Mouse (Mus musculus) kidney, adult 9 months (tissue): Measurements from ENCODE around the gene Gm20388.
"Not testable (repeated sequence)": the region's sequence is repeated elsewhere in the genome, so short reads cannot be mapped to it uniquely, and the experiment has no call there.

ENCODE experiments used
- DNase-seq: peaks from one replicate; pipeline ENCODE4 v3.0.0; 2022

Gm20388 gene

GRCm38 (mm10) chr8:123432381-123432780, 3521.7 kb downstream of the Gm20388 start:
- DNase-seq = no peak

DNA sequence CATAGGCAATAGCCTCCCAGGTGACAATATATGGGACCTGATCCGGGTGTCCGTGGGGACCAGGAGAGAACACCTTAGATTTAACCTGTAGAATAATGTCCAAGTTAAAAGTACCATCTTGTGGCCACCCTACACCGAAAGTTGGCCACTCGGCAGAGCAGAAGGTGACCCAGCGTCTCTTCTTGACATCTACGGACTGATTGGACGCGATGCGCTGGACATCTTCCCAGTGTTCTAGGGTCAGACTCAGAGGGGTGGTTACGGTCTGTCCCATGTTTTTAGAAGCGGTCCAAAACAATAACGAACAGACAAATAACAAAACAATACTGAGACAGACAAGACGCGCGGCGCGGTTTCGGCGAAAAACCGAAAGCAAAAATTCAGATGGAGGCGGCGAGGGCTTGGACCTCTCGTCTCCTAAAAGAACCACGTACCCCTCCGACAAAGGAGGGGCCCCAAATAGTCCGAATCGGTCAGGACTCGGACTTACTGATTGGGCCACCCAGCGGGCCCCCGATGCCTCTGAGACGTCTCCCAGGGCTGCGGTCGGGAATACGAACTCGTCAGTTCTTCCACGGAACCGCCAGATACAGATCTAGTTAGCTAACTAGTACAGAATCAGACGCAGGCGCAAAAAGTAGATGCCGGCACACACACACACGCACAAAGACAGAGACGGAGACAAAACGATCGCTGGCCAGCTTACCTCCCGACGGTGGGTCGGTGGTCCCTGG, 3522.8 kb downstream of the Gm20388 start:
- not testable (repeated sequence) for DNase-seq

GRCm38 (mm10) chr8:123441788-123442187, 3531.1 kb downstream of the Gm20388 start:
- no peak for DNase-seq

- no peak for DNase-seq
Observed at GRCm38 (mm10) chr8:123442351-123442750, 3531.7 kb downstream of the Gm20388 start.

DNA sequence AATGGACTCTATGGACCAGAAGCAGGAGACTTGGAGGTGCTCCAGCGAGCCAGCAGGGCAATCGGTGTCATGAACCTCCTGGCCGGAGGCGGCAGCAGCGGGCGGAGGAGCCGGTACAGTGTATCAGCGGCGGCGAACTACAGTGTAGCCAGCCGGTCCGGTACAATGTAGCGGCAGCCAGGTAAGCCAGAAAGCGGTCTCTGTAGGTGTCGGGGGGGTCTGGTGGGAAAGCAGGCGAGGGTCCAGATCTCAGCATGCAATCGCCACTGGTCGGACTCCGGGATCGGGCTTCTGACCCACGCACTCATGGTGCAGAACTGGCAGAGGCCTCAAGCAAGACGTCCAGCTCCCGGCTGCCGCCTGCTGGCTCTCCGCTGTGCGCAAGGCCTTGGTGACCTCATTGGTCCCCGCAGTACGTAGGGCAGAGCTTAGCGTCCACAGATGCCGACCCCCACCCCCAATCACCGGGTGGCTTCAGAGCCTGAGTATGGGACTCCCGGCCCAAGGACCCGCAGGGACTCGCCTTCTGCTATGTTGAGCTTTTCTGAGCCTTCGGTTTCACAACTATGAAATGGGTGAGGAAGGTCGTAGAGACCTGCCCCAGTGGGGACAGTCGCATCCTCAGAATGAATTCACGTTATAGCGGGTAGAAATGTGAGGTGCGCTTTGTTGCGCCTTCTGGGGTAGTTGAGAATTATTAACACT, 3532.4 kb downstream of the Gm20388 start:
- peak; percentile 99 for DNase-seq

DNA sequence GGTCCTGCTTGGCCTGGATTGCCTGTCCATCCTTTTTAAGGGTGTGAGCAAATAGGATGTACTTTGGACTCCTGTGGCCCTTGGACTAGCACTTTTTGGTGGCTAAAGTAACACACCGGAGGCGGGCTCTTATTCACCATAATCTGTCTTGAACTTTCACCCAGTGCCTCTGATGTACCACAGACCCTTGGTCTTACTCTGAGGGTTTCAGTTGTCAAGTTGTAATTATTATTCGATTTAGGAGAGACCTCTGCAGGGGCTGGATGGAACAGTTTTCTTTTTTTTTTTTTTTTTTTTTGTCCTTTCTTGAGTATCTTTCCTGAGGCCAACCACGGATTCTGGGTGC, 3532.9 kb downstream of the Gm20388 start:
- DNase-seq = peak; percentile 94

- DNase-seq = no peak
Observed at GRCm38 (mm10) chr8:123444131-123444530, 3533.5 kb downstream of the Gm20388 start.

GRCm38 (mm10) chr8:123445981-123446380, 3535.3 kb downstream of the Gm20388 start:
- DNase-seq = peak; percentile 59

GRCm38 (mm10) chr8:123446799-123447198, 3536.2 kb downstream of the Gm20388 start:
- DNase-seq = no peak

- no peak for DNase-seq
Observed at GRCm38 (mm10) chr8:123450783-123451182, 3540.1 kb downstream of the Gm20388 start.

DNA sequence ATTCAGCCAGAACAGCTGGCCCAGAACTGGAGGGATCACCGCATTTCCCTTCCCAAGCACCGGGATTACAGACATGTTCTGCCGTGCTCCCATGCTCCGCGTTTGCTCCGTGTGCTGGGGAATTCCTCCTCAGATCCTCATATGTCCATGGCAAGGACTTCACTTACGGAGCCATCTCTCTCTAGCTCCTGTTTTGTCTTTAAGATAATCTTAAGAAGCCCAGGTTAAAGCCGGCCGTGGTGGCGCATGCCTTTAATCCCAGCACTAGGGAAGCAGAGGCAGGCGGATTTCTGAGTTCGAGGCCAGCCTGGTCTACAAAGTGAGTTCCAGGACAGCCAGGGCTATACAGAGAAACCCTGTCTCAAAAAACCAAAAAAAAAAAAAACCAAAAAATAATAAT, 3541.1 kb downstream of the Gm20388 start:
- DNase-seq = not testable (repeated sequence)

DNA sequence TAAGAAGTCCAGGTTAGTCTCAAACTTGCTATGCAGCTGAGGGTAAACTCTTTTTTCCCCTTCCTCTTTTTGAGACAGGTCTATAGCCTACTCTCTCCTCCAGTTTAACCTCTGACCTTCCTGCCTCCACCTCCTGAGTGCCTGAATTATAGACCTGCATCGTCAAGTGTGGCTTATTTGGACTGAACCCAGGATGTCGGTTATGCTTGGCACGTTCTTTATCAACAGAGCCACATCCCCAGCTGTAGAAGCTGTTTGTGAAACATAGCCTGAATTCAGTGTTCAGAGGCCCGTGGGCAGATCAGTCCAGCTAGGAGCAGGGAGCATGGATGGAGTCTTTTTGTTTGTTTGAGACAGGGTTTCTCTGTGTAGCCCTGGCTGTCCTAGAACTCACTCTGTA, 3541.5 kb downstream of the Gm20388 start:
- DNase-seq = no peak

DNA sequence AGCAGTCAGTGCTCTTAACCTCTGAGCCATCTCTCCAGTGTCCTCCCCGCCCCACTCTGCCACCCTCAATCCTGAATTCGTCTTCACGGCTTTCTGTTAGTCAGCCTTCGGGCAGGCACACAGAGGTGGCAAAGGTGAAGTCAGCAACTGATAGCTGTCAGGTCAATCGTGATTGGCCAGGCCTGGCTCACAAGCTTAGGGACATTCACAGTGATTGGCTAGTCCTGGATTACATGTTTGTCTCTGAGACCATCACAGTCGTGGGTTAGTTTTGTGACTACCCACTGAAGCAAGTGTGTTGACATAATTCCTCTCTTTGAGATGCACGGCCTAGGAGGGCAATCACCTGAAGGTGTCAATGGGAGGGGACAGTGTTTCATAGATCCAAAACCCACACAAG, 3542.7 kb downstream of the Gm20388 start:
- no peak for DNase-seq

DNA sequence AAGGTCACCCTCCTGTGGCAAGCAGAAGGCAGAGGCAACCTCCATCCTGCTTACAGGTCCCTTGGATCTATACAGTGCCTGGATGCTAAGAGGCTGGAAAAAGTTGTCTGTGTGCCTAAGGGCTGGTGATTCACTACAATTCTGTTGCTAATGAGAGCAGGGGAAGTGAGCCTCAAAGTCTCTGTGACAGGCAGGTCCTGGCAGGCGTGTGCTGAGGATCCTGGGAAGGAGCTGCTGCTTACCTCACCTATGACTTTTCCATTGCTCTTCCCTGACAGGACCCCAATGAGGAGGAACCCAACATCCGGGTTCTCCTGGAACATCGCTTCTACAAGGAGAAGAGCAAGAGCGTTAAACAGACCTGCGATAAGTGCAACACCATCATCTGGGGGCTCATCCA, 3543.3 kb downstream of the Gm20388 start:
- DNase-seq = no peak

GRCm38 (mm10) chr8:123454559-123454958, 3543.9 kb downstream of the Gm20388 start:
- no peak for DNase-seq

GRCm38 (mm10) chr8:123463651-123464050, 3553.0 kb downstream of the Gm20388 start:
- no peak for DNase-seq

DNA sequence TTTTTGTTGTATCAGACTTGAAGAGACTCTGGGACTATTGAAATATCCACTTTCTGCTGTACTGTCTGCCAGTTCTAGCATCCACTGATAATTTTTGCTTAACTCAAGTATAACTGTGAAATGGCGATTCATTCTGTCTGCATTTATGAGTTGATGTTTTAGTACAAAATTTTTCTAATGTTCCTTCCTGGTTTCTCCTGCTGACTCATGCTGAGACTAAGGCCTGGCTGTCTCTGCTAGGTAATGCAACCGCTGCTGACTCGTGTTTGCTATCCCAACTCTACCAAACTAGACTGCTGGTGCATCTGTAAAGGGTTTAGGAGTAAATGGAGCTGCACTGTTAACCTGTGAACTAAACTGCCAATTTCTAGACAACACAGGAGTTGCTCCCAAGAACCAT, 3556.8 kb downstream of the Gm20388 start:
- no peak for DNase-seq

GRCm38 (mm10) chr8:123472991-123473390, 3562.3 kb downstream of the Gm20388 start:
- peak; percentile 18 for DNase-seq

- not testable (repeated sequence) for DNase-seq
Observed at GRCm38 (mm10) chr8:123474549-123474948, 3563.9 kb downstream of the Gm20388 start.

DNA sequence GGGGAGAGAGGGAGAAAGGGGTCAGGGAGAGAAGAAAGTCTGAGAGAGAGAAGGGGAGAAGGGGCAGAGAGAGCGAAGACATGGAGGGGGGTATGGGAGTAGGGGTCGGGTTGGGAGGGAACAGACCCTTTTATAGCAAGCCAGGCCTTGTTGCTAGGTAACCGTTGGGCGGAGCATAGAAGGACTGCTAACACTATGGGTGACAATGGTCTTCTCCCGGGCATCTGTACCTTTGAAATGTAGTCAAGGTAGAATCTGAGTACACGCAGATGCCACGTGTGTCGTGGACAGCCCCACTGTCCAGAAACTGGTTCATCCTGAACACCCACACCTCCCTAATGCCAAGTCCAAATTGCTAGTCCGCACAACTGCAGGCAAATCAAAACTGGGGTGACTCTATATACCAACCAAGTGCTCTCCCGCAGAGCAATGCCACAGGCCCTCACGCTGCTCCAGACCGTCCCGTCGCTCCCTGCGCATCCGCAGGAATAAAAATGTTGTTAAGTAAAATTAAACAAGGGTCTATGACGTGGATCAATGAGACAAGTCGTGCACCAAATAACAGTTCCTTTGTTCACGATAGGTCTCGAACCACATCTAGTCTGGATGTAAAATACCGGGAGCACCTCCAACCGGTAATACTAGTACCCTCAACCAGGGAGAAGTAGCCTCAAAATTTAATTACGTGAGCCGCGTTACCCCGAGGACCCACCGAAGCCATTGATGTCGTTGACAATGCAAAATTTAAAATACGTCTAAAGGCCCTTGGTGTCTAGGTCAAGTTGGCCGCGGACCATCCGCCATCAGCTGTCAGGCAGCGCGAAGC, 3566.5 kb downstream of the Gm20388 start:
- peak; percentile 11 for DNase-seq

GRCm38 (mm10) chr8:123477737-123478258, 3567.2 kb downstream of the Gm20388 start, which contains the start of gene Afg3l1:
Gene Afg3l1, plus strand, starts transcription at chr8:123477903.
- DNase-seq = peak; percentile 95

DNA sequence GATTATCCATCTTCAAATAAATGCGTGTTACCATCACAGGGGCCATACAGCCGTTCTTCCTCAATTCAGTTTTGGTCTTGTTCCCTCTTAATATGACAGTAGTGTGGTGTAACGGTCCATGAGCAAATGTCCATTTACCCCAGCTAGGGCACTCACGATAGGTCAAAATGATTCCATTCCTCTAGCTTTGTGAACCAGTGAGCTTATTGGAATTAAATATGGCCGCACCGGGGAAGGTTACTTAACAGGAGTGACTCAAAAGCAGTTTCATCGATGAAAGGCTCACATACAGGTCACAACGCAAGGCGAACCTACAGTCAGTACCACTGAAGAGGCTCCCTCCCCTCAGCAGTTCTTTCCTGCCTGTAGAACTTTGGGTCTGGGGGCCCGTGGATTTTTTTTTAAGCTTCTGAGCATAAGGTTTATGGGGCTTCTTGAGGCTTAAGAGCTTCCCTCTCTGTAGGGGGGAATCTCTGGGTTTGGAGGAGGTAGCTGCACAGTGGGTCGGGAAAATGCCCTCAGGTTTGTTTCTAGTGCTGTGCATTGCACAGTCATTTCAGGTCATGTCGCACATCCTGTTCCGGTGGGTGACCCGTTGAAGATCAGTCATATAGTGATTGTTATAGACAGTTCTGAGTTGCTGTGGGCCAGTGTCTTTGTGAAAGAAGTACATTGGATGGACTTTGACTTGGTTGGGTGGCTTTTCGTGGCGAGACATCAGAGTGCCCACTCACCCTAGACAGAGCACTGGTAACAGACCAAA, 3568.0 kb downstream of the Gm20388 start:
- peak; percentile 21 for DNase-seq
